Mouse (Mus musculus): Measurements from ENCODE around the gene Agap2. TPM values are rescaled to one million over a fixed set of nuclear protein-coding genes. Genes with fewer than 3 reads are reported as not detected.

Gene Agap2
- polyA plus RNA-seq, 1 experiment from 2014 or later: 8.1 TPM

- Histone ChIP-seq H3K9me3 (ENCODE audit: control insufficient read depth, low read length) (no peaks in the 10 kb centered on the region), H3K9ac (replicated peaks; ENCODE audit: low read length) (no peak overlapping the region), H3K27ac (replicated peaks; ENCODE audit: low read depth, low read length) (no peak overlapping the region), H3K27me3 (ENCODE audit: control insufficient read depth, insufficient read depth, low read length) (no peaks in the 10 kb centered on the region), H3K4me1 (ENCODE audit: control insufficient read depth, insufficient read depth, low read length) (peaks cover 24% of the 10 kb centered on the region; the same call in 1 of the 2 replicates), H3K36me3 (ENCODE audit: control insufficient read depth, insufficient read depth, low read length) (peaks cover 45% of the 10 kb centered on the region), H3K4me3 (replicated peaks; ENCODE audit: low read depth, low read length) (no peak overlapping the region), H3K4me2 (ENCODE audit: low read length) (no peak overlapping the region)
- DNase-seq (no peak), ATAC-seq (ENCODE audit: low FRiP score, low TSS enrichment) (no peak)
- 95% methylated on average over 11 of the region's 11 CpGs for WGBS
These were observed 43.4 kb downstream of the Agap2 start for GRCm38 (mm10) chr10:127118470-127118869.

GRCm38 (mm10) chr10:127119229-127119628 lies 44.1 kb downstream of the Agap2 start:
- DNase-seq: no peak
- no peak for ATAC-seq (ENCODE audit: low FRiP score, low TSS enrichment)
- H3K36me3 ChIP-seq (ENCODE audit: control insufficient read depth, insufficient read depth, low read length): peaks cover 43% of the 10 kb centered on the region
- H3K4me2 ChIP-seq (ENCODE audit: low read length): no peak overlapping the region
- H3K9me3 ChIP-seq (ENCODE audit: control insufficient read depth, low read length): no peaks in the 10 kb centered on the region
- no peak overlapping the region for H3K9ac ChIP-seq (replicated peaks; ENCODE audit: low read length)
- H3K4me3 ChIP-seq (replicated peaks; ENCODE audit: low read depth, low read length): no peak overlapping the region
- no peaks in the 10 kb centered on the region for H3K27me3 ChIP-seq (ENCODE audit: control insufficient read depth, insufficient read depth, low read length)
- no peak overlapping the region for H3K27ac ChIP-seq (replicated peaks; ENCODE audit: low read depth, low read length)
- peaks cover 24% of the 10 kb centered on the region; the same call in 1 of the 2 replicates for H3K4me1 ChIP-seq (ENCODE audit: control insufficient read depth, insufficient read depth, low read length)
- WGBS: 92% methylated on average over 10 of the region's 10 CpGs

GRCm38 (mm10) chr10:127120301-127121065 lies 45.4 kb downstream of the Agap2 start:
- peak overlapping the region; percentile 58; the same call in 1 of the 2 replicates for H3K27ac ChIP-seq (replicated peaks; ENCODE audit: low read depth, low read length)
- peak; percentile 22 for DNase-seq

GRCm38 (mm10) chr10:127121066-127121477 lies 46.0 kb downstream of the Agap2 start, which contains the start of gene Os9:
TSS of gene Os9 (minus strand) at chr10:127121131.
- H3K36me3 ChIP-seq (ENCODE audit: control insufficient read depth, insufficient read depth, low read length): peaks cover 33% of the 10 kb centered on the region
- DNase-seq: peak; percentile 100
- peaks cover 24% of the 10 kb centered on the region; the same call in 1 of the 2 replicates for H3K4me1 ChIP-seq (ENCODE audit: control insufficient read depth, insufficient read depth, low read length)
- peak within 1 kb of the TSS; percentile 79 for H3K4me3 ChIP-seq (replicated peaks; ENCODE audit: low read depth, low read length)
- WGBS: under 1% methylated on average over 19 of the region's 19 CpGs
- ATAC-seq (ENCODE audit: low FRiP score, low TSS enrichment): peak; percentile 97
- H3K27me3 ChIP-seq (ENCODE audit: control insufficient read depth, insufficient read depth, low read length): no peaks in the 10 kb centered on the region
- peak within 1 kb of the TSS; percentile 87 for H3K27ac ChIP-seq (replicated peaks; ENCODE audit: low read depth, low read length)
- peak within 1 kb of the TSS; percentile 81 for H3K4me2 ChIP-seq (ENCODE audit: low read length)
- no peaks in the 10 kb centered on the region for H3K9me3 ChIP-seq (ENCODE audit: control insufficient read depth, low read length)
- peak within 1 kb of the TSS; percentile 71 for H3K9ac ChIP-seq (replicated peaks; ENCODE audit: low read length)

More at GRCm38 (mm10) chr10:127120301-127121065, 45.4 kb downstream of the Agap2 start:
- WGBS: 3% methylated on average over 34 of the region's 34 CpGs
- Histone ChIP-seq H3K9ac (replicated peaks; ENCODE audit: low read length) (peak overlapping the region; percentile 71), H3K4me3 (replicated peaks; ENCODE audit: low read depth, low read length) (peak overlapping the region; percentile 79), H3K36me3 (ENCODE audit: control insufficient read depth, insufficient read depth, low read length) (peaks cover 38% of the 10 kb centered on the region), H3K9me3 (ENCODE audit: control insufficient read depth, low read length) (no peaks in the 10 kb centered on the region), H3K4me2 (ENCODE audit: low read length) (peak overlapping the region; percentile 81), H3K4me1 (ENCODE audit: control insufficient read depth, insufficient read depth, low read length) (peaks cover 24% of the 10 kb centered on the region; the same call in 1 of the 2 replicates), H3K27me3 (ENCODE audit: control insufficient read depth, insufficient read depth, low read length) (no peaks in the 10 kb centered on the region)
- peak; percentile 46 for ATAC-seq (ENCODE audit: low FRiP score, low TSS enrichment)

GRCm38 (mm10) chr10:127122018-127122417 lies 46.9 kb downstream of the Agap2 start:
- H3K4me2 ChIP-seq (ENCODE audit: low read length): peak overlapping the region; percentile 49
- H3K27me3 ChIP-seq (ENCODE audit: control insufficient read depth, insufficient read depth, low read length): no peaks in the 10 kb centered on the region
- WGBS: 89% methylated on average over 3 of the region's 3 CpGs
- H3K9ac ChIP-seq (replicated peaks; ENCODE audit: low read length): peak overlapping the region; percentile 44; the same call in 1 of the 2 replicates
- H3K9me3 ChIP-seq (ENCODE audit: control insufficient read depth, low read length): no peaks in the 10 kb centered on the region
- peaks cover 24% of the 10 kb centered on the region for H3K36me3 ChIP-seq (ENCODE audit: control insufficient read depth, insufficient read depth, low read length)
- no peak for ATAC-seq (ENCODE audit: low FRiP score, low TSS enrichment)
- H3K4me1 ChIP-seq (ENCODE audit: control insufficient read depth, insufficient read depth, low read length): peaks cover 24% of the 10 kb centered on the region; the same call in 1 of the 2 replicates
- H3K27ac ChIP-seq (replicated peaks; ENCODE audit: low read depth, low read length): peak overlapping the region; percentile 87
- DNase-seq: no peak
- peak overlapping the region; percentile 79 for H3K4me3 ChIP-seq (replicated peaks; ENCODE audit: low read depth, low read length)

- peak; percentile 31; the same call in 1 of the 2 replicates for ATAC-seq (ENCODE audit: low FRiP score, low TSS enrichment)
- H3K9me3 ChIP-seq (ENCODE audit: control insufficient read depth, low read length): no peaks in the 10 kb centered on the region
- WGBS: 13% methylated on average over 13 of the region's 13 CpGs
- peak overlapping the region; percentile 44 for H3K9ac ChIP-seq (replicated peaks; ENCODE audit: low read length)
- peak overlapping the region; percentile 87 for H3K27ac ChIP-seq (replicated peaks; ENCODE audit: low read depth, low read length)
- peaks cover 16% of the 10 kb centered on the region for H3K36me3 ChIP-seq (ENCODE audit: control insufficient read depth, insufficient read depth, low read length)
- H3K4me3 ChIP-seq (replicated peaks; ENCODE audit: low read depth, low read length): peak overlapping the region; percentile 79
- no peaks in the 10 kb centered on the region for H3K27me3 ChIP-seq (ENCODE audit: control insufficient read depth, insufficient read depth, low read length)
- H3K4me1 ChIP-seq (ENCODE audit: control insufficient read depth, insufficient read depth, low read length): peaks cover 24% of the 10 kb centered on the region; the same call in 1 of the 2 replicates
- H3K4me2 ChIP-seq (ENCODE audit: low read length): peak overlapping the region; percentile 49
- DNase-seq: peak; percentile 81
These were observed 47.8 kb downstream of the Agap2 start for GRCm38 (mm10) chr10:127122784-127123435.

- ATAC-seq (ENCODE audit: low FRiP score, low TSS enrichment) (no peak), DNase-seq (peak; percentile 88)
- Histone ChIP-seq H3K27ac (replicated peaks; ENCODE audit: low read depth, low read length) (peak overlapping the region; percentile 87), H3K4me2 (ENCODE audit: low read length) (peak overlapping the region; percentile 49), H3K9me3 (ENCODE audit: control insufficient read depth, low read length) (no peaks in the 10 kb centered on the region), H3K9ac (replicated peaks; ENCODE audit: low read length) (peak overlapping the region; percentile 44), H3K27me3 (ENCODE audit: control insufficient read depth, insufficient read depth, low read length) (no peaks in the 10 kb centered on the region), H3K4me3 (replicated peaks; ENCODE audit: low read depth, low read length) (peak overlapping the region; percentile 79), H3K4me1 (ENCODE audit: control insufficient read depth, insufficient read depth, low read length) (peaks cover 24% of the 10 kb centered on the region; the same call in 1 of the 2 replicates), H3K36me3 (ENCODE audit: control insufficient read depth, insufficient read depth, low read length) (peaks cover 11% of the 10 kb centered on the region)
- WGBS: 6% methylated on average over 4 of the region's 4 CpGs
These were observed 48.3 kb downstream of the Agap2 start for GRCm38 (mm10) chr10:127123436-127123805.

GRCm38 (mm10) chr10:127125210-127126001 lies 50.3 kb downstream of the Agap2 start:
- Histone ChIP-seq H3K4me3 (replicated peaks; ENCODE audit: low read depth, low read length) (no peak overlapping the region), H3K9me3 (ENCODE audit: control insufficient read depth, low read length) (no peaks in the 10 kb centered on the region)
- ATAC-seq (ENCODE audit: low FRiP score, low TSS enrichment): no peak

More at GRCm38 (mm10) chr10:127125210-127126001, 50.3 kb downstream of the Agap2 start:
- no peak overlapping the region for H3K4me2 ChIP-seq (ENCODE audit: low read length)
- no peak overlapping the region for H3K9ac ChIP-seq (replicated peaks; ENCODE audit: low read length)
- WGBS: 76% methylated on average over 9 of the region's 9 CpGs
- no peak overlapping the region for H3K27ac ChIP-seq (replicated peaks; ENCODE audit: low read depth, low read length)
- H3K4me1 ChIP-seq (ENCODE audit: control insufficient read depth, insufficient read depth, low read length): peaks cover 17% of the 10 kb centered on the region; the same call in 1 of the 2 replicates
- no peaks in the 10 kb centered on the region for H3K36me3 ChIP-seq (ENCODE audit: control insufficient read depth, insufficient read depth, low read length)
- no peaks in the 10 kb centered on the region for H3K27me3 ChIP-seq (ENCODE audit: control insufficient read depth, insufficient read depth, low read length)
- DNase-seq: peak; percentile 67
